Mouse (Mus musculus): ENCODE data around the gene Rad17.

Rad17 gene

DNA sequence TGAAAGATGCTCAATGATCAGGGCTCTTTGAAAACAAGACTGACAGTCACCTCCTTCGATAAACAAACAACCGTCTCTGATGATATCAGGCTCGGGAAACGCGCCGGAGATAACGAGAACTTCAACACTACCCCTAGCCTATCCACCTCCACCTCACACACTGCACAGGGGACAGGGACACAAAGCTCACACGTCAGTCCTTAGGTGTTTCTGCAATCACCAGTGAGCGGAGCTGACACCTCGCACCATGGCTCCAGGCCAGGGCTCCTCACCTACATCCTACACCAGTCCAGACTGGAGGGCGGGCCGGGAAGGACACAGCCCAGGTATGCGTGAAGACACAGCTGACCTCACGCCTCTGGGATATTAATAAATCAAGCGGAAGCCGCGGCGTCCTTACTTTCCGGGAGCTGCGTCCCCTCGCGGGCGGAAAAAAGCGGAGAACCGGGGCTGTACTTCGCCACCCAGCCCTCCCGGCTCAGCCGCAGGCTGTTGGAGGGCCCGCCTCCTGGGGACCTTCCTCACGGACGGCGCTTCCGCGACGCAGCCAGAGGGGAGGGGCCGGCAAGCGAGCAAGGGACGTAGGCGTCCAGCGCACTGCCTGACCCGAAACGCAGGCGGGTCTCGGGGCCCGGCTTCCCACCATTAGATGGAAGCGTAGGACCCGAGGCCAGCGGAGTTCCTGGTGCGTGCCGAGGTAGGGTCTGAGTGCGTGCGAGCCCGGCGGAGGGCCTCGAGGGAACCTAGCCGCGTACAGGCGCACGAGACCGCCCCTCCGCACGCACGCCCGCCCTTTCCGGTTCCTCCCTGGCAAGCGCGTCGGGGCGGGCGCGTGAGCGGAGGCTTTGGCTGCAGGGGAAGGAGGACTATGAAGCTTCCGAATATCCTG is at the start of gene Rad17, which contains the start of gene Ak6:
TSS of gene Rad17 (minus strand) at position 502 of the 889 bp plus-strand sequence.
TSS of gene Ak6 (plus strand) at position 430 of the 889 bp plus-strand sequence.
- DNase-seq (ENCODE audit: low spot score): peak; percentile 94

DNA sequence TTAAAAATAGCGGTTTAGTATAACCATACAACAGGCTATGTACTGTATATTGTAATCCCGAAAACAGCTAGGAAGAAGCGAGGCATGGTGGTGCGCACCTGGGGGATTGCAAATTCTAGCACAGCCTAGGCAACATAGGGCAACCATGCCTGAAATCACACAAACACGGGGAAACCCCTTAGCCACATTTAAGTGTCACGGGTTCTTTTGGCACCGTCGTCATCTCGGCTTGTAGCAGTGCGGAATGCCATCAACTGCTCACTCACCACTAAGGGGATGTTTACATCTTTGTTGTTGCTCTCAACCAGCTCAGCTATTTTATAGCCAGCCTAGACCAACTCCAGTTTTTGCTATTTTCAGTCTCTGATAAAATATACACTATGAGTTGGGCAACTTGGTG is 48.0 kb upstream of the Rad17 start:
- DNase-seq (ENCODE audit: low spot score): no peak

DNA sequence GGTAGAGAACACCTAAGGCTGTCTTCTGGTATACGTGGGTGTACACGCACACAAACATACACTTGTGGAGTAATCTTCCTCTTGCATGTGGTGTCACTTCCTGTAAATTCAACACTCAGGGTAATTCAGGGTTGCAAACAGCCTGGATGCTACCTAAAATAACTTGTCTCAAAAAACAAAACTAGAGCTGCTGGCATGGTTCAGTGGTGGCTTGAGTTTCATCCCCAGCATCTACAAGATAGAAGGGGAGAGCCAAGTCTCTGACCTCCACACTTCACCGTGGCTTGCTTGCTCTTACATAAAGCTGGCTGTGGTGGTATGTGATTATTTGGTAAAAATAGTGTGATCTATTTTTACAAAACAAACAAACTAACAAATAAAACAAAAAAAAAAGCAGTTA is 46.7 kb upstream of the Rad17 start:
- no peak for DNase-seq (ENCODE audit: low spot score)

GRCm38 (mm10) chr13:100687513-100687912 is 36.7 kb upstream of the Rad17 start:
- no peak for DNase-seq (ENCODE audit: low spot score)

GRCm38 (mm10) chr13:100684355-100684754 is 33.5 kb upstream of the Rad17 start:
- DNase-seq (ENCODE audit: low spot score): no peak

DNA sequence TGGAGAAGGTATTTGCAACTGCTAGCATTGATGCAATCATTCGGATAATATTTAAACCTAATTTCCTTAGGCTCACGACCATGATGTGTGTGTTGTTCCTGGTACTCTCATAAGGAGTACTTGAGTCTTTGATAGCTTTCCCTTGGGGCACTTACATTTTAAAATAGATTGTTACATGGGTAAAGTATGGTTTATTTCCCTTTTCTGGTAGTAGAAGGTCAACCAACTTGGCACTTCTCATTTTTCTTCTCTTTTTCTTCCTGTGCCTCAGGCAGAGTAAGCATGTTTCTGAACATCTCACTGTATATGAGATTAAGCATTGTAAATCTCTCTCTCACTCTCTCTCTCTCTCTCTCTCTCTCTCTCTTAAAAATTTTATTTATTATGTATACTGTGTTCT is 32.0 kb upstream of the Rad17 start:
- no peak for DNase-seq (ENCODE audit: low spot score)

- DNase-seq (ENCODE audit: low spot score): no peak
Measured at GRCm38 (mm10) chr13:100681615-100682014, 30.8 kb upstream of the Rad17 start.

DNA sequence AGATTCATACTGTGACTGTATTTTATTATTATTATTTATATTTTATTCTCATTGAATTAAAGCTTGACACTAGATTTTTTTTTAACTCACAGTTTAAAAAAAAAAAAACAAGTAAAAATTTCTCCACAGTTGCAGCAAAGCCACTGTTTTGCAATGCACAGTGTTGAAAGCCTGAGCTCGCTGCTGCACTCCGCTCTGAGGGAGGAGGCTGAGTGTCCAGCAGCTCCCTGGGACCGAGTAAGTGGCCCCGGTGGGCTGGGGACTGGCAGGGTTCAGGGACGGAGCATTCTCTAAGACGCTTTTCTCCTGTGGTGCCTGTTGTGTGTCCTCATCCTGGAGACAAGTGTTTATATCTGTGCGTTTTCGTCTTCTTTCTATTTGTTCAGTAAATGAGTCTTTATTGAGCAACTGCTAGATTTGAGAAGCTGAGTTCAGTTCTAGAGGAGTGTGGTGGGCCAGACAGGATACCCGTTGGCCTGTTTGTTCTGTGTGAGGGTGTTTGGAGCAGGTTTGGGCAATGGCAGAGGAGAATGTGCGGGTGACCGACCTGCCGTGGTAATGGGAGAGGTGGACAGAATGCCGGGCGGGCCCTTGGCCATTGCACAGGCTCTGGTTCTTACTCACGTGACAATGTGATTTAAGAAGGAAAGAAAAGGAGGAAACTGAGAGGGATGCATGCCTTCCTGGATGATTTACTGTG is 25.2 kb upstream of the Rad17 start:
- DNase-seq (ENCODE audit: low spot score): no peak

DNA sequence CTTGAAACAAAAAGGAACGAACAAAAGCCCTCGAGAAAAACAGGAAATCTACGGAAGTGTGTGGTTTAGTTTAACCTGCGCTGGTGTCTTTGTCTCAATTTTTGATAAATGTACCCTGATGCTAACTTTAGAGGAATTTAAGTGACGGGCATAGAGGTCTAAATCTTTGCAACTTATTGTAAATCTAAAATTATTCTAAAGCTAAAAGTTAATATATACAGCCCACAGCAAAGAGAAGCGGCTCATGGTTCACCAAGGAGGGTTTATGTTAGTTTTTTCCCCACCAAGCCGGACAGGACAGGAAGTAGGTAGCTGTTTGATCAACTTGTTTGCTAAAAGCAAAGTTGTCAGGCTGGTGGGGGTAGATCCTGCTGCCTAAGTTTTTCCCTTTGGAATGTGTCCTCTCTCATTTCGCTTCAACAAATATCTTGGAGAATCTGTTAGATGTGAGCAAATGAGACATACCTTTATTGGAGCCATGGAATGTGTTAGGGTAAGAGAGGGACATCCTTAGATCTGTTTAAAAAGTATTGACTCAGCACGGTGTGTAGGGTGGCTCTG is 19.4 kb upstream of the Rad17 start:
- DNase-seq (ENCODE audit: low spot score): no peak

DNA sequence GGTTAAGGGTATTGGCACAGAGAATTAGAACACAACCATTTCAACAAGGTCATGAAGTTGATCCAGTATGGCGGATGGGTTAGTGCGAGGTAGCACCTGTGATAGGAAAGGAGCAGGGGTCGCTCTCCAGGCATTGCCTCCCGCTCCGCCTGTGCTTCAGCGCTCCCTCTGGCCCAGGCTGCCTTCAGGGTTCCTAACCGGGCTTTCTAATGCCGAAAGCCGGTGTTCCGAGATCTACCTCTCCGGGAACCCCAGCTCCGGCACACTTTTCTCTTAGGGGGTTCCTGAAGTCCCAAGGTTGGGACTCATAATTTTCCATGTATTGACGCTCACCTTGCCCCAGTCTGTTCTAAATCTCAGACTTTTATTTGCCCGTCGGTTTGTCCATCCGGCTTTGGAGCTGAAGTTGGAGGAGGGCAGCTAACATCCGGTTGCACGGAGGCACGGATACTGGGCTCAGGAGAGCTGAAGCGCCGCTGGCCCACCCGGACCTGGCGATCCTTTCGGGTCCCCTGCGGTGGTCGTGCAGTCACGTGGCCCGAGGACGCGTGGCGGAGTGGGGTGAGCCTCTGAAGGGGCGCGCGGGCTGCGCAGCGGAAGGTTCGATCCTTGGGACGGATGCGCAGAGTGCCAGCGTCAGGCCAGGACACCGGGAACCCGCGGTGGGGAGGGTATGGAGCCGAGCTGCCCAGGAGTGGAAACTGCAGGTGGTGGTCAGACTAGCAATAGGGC is 18.6 kb upstream of the Rad17 start, which contains the start of gene Ccdc125:
TSS of gene Ccdc125 (plus strand) at position 427 of the 732 bp plus-strand sequence.
- DNase-seq (ENCODE audit: low spot score): no peak

GRCm38 (mm10) chr13:100659864-100660456 is 9.1 kb upstream of the Rad17 start:
- DNase-seq (ENCODE audit: low spot score): peak; percentile 19

DNA sequence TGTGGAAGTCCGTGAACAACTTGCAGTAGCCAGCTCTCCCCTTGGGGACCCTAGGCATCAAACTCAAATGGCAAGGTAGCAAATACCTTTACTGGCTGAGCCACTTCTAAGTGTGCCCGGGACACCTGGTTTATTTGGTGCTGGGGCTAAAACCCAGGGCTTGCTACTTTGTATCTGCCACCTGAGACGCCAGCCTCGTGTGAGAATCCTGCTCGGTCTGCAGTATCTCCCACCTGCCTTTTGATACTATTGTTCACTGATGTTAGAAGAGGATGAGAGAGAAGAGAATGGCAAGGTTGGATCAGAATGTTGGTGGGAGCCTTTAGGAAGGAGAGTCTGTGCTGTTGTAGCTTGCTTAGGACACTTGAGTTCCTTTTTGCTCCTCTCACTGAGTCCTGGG is 7.2 kb upstream of the Rad17 start:
- no peak for DNase-seq (ENCODE audit: low spot score)

DNA sequence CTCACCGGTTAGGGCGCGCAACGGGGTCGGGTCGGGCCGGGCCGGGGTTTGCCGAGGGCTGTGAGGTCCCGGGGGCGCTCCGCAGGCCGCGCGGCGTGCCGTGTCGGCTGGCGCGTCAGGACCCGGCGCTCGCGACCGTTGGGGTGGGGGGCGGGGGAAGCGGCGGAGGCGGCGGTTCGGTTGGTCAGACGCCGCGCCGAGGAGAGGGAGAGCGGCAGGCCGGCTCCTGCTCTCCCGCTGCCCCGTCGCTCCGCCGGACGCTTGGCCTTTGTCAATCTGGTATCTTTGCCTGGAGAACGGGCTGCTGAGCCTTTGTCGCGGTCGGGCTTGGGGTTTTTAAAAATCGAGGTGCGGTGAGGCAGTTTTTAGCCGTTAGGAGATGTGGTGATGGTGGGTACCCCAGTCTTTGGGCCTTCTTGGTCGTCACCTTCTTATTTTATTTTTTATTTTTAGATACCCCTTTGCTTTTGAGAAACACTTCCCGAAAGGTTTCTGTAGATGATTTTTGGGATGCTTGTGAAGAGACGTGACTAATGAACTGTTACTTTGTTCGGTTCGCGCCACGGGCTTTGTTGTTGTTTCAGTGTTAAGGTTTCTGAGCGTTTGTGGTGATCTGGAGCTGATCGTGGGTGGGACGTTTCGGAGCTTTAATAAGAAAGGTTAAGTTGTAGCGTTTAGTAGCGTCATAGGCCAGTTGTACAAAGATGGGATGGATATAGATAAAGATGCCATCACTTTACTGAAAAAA is 762 bp upstream of the Rad17 start, which contains the start of gene Taf9:
TSS of gene Taf9 (plus strand) at position 141 of the 748 bp plus-strand sequence.
- no peak for DNase-seq (ENCODE audit: low spot score)

DNA sequence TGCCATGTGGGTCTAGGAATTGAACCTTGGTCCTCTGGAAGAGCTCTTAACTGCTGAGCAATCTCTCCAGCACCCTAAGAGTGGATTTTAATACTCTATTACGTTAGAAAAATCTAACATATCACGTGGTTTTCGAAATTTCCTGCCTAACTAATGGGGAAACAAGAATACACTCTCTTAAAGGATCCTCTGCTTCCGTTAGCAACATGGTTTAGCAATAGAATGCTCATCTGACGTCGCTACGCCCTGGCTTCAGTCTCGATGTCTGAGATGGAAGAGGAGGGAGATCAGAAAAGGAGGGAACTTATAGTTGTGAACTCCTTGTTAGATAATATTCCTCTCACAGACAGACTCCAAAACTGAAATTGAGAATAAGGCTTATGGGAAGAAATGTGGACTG is 2.6 kb downstream of the Rad17 start:
- DNase-seq (ENCODE audit: low spot score): no peak

GRCm38 (mm10) chr13:100642471-100643209 is 8.2 kb downstream of the Rad17 start:
- no peak for DNase-seq (ENCODE audit: low spot score)

- DNase-seq (ENCODE audit: low spot score): no peak
Measured at GRCm38 (mm10) chr13:100634106-100634691, 16.7 kb downstream of the Rad17 start.

DNA sequence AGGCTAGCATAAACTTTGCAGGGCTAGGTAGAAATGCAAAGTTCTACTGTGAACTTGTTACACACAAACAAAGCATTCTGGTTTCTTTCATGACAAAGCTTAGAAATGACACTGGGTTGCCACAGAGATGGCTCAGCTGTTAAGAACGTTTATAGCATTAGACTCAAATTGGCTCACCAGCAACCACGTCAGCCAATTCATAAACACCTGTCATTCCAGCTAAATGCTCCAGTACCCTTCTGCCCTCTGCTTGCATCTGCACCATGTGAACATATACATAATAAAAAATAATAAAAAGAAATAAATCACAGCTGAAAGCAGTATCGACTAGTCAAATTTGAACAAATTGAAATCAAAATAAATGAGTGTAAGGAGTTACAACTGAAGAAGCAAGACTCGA is 28.6 kb downstream of the Rad17 start:
- DNase-seq (ENCODE audit: low spot score): no peak

DNA sequence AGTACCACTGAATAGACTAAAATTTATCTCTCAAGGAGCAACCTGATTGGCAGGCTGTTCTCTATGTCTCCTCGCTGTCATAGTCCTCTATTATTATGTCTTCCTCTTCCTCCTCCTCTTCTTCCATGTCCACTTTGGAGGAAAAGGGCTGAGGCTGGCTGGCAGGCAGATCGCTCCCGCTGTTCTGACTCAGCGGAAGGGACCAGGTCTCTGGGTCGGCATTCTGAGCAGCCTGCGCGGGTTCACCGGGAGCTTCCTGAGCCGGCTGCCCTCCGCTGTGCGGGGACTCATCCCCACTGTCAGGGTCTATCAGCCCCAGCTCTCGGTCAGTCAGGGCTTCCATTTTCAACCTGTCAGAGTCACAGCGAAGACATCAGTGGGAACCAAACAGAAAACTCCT is 33.3 kb downstream of the Rad17 start:
- no peak for DNase-seq (ENCODE audit: low spot score)

- no peak for DNase-seq (ENCODE audit: low spot score)
Measured at GRCm38 (mm10) chr13:100616181-100617087, 34.4 kb downstream of the Rad17 start, which contains the start of gene Marveld2. Marveld2 (minus strand) TSS chr13:100616971.
